In genomic region chr11:83815628-83816027, GRCm38 (mm10) we compare ENCODE assay signal across 10 mouse cellular contexts. TPM values are rescaled to one million over a fixed set of nuclear protein-coding genes. Genes with fewer than 3 reads are reported as not detected.
DNase-seq lines count a peak whose midpoint lies in the region; ATAC-seq and TF ChIP-seq lines count a peak whose summit lies in the region.
"Had no signal": no experiment of that assay in that cellular context is flagged by ENCODE, and none has a peak within 500 bp of the region (broad histone marks: within the 10 kb centered on the region; RNA-seq: fewer than 3 reads in every experiment).

No protein-coding gene starts in this region.

- H3K36me3 ChIP-seq in liver, adult 2 months (ENCODE audit: control insufficient read depth, insufficient read depth, low read length) = no peaks in the 10 kb centered on the region
- no peaks in the 10 kb centered on the region for H3K36me3 ChIP-seq in liver, embryonic 12.5 days
- H3K36me3 ChIP-seq in myocyte (ENCODE audit: control insufficient read depth, insufficient read depth) = no peaks in the 10 kb centered on the region
- H3K36me3 ChIP-seq: neural tube, embryonic 12.5 days had no signal

- no peak overlapping the region for H3K4me2 ChIP-seq in liver, embryonic 12.5 days
- H3K4me2 ChIP-seq in myocyte (ENCODE audit: low read depth) = peak overlapping the region; percentile 35
- H3K4me2 ChIP-seq: neural tube, embryonic 12.5 days had no signal

- no peaks in the 10 kb centered on the region for H3K27me3 ChIP-seq in liver, adult 2 months (ENCODE audit: control insufficient read depth, insufficient read depth, low read length)
- peaks cover 39% of the 10 kb centered on the region for H3K27me3 ChIP-seq in liver, embryonic 12.5 days (replicated peaks)
- H3K27me3 ChIP-seq in myocyte (ENCODE audit: control insufficient read depth, insufficient read depth, insufficient read length) = peaks cover 41% of the 10 kb centered on the region
- H3K27me3 ChIP-seq: neural tube, embryonic 12.5 days had no signal

- no peak for TF ChIP-seq POLR2A in liver, adult 2 months (IDR thresholded peaks at IDR 0.05; ENCODE audit: extremely low read depth, insufficient read depth, low read length)
- no peak for TF ChIP-seq POLR2A in myocyte (IDR thresholded peaks at IDR 0.05; ENCODE audit: insufficient read length, low read depth)

- intact Hi-C loops in heart, postnatal 36 days (cut with DNase I) = loop anchor here (1.0 kb wide), 1 partner anchor 121 kb away; no protein-coding TSS in a partner anchor

- H3K9ac ChIP-seq in liver, adult 2 months (ENCODE audit: low read depth, low read length) = no peak overlapping the region
- no peak overlapping the region for H3K9ac ChIP-seq in liver, embryonic 12.5 days
- H3K9ac ChIP-seq: neural tube, embryonic 12.5 days had no signal

- H3K4me1 ChIP-seq in liver, adult 2 months (ENCODE audit: control insufficient read depth, insufficient read depth, low read length) = peaks cover 11% of the 10 kb centered on the region
- H3K4me1 ChIP-seq in liver, embryonic 12.5 days = no peaks in the 10 kb centered on the region

- 4% methylated on average over 9 of the region's 9 CpGs for WGBS in liver, adult 2 months
- 7% methylated on average over 9 of the region's 9 CpGs for WGBS in liver, embryonic 12.5 days (ENCODE audit: insufficient replicate concordance)

- H3K4me3 ChIP-seq in liver, adult 2 months (ENCODE audit: insufficient read depth, low read depth, low read length) = no peak overlapping the region
- no peak overlapping the region for H3K4me3 ChIP-seq in liver, embryonic 12.5 days
- no peak overlapping the region for H3K4me3 ChIP-seq in myocyte
- H3K4me3 ChIP-seq: neural tube, embryonic 12.5 days had no signal

- no peaks in the 10 kb centered on the region for H3K9me3 ChIP-seq in liver, embryonic 12.5 days (replicated peaks)
- H3K9me3 ChIP-seq: neural tube, embryonic 12.5 days had no signal

- no peak for ATAC-seq in liver, embryonic 12.5 days

- no peak overlapping the region for H3ac ChIP-seq in myocyte (ENCODE audit: control insufficient read depth, insufficient read length)

- TF ChIP-seq CTCF in liver, adult 2 months (IDR thresholded peaks at IDR 0.05; ENCODE audit: low read depth, low read length) = peak; percentile 69

- DNase-seq in liver, adult 2 months (ENCODE audit: extremely low read depth, low read depth, low spot score) = peak; percentile 56
- peak; percentile 87 for DNase-seq in NIH3T3 (ENCODE audit: low read depth)
- DNase-seq in cerebellum, adult 8-10 months = peak; percentile 45
- peak; percentile 43 to 56 for DNase-seq in heart, postnatal 36 days
- DNase-seq in left cerebral cortex, adult 11 months (ENCODE audit: low spot score) = peak; percentile 4
- peak; percentile 38 to 46 for DNase-seq in urinary bladder, postnatal 36 days (ENCODE audit: low spot score in 2 of 2)

- no peaks in the 10 kb centered on the region for H3K79me2 ChIP-seq in liver, adult 2 months (ENCODE audit: control insufficient read depth, insufficient read depth, low read length)
- no peaks in the 10 kb centered on the region for H3K79me2 ChIP-seq in myocyte (ENCODE audit: control insufficient read depth, insufficient read depth)

- no peak overlapping the region for H3K27ac ChIP-seq in liver, adult 2 months (replicated peaks; ENCODE audit: insufficient read depth, low read depth, low read length)
- no peak overlapping the region for H3K27ac ChIP-seq in liver, embryonic 12.5 days
- H3K27ac ChIP-seq: neural tube, embryonic 12.5 days had no signal

TF ChIP-seq in myocyte, 11 proteins besides CTCF, POLR2A, EP300 and RAD21:
- TF ChIP-seq SRF (IDR thresholded peaks at IDR 0.05; ENCODE audit: control insufficient read depth, insufficient read length, low read depth) (no peak), POLR2AphosphoS2 (IDR thresholded peaks at IDR 0.05; ENCODE audit: insufficient read length, low read depth) (no peak), TCF12 (IDR thresholded peaks at IDR 0.05; ENCODE audit: insufficient read depth, poor library complexity, severe bottlenecking) (no peak), MAX (IDR thresholded peaks at IDR 0.05; ENCODE audit: low read depth) (no peak), USF1 (IDR thresholded peaks at IDR 0.05; ENCODE audit: low read depth) (no peak), MYOG (IDR thresholded peaks at IDR 0.05; ENCODE audit: control insufficient read depth in 1 of 3, insufficient read depth in 1 of 3, insufficient read length in 2 of 3, low read depth in 2 of 3) (no peak), CEBPB (IDR thresholded peaks at IDR 0.05; ENCODE audit: insufficient read depth, poor library complexity, severe bottlenecking) (no peak), TCF3 (IDR thresholded peaks at IDR 0.05; ENCODE audit: insufficient read length, low read depth) (no peak), E2F4 (IDR thresholded peaks at IDR 0.05; ENCODE audit: insufficient read depth) (no peak), MYOD1 (IDR thresholded peaks at IDR 0.05; ENCODE audit: control insufficient read depth in 1 of 3, insufficient read length in 2 of 3, low read depth in 2 of 3) (no peak), REST (IDR thresholded peaks at IDR 0.05; ENCODE audit: insufficient read depth, insufficient read length) (no peak)

RNA-seq across cellular contexts. Expression of gene Hnf1b, which starts 34.2 kb away (rescaled TPM):
- 2.2 and 2.4 TPM in 2 replicates for total RNA-seq in liver, adult 2 months (2014; rRNA removed)
- 13.7 and 14.9 TPM in 2 replicates for polyA plus RNA-seq in liver, adult 2 months (2012; rRNA removed)
- polyA plus RNA-seq in liver, embryonic 12.5 days (2016; fragmentation: Nextera tagmentation; extraction: Ambion mirVana) = 2.2 and 2.5 TPM in 2 replicates
- not detected for total RNA-seq in heart, postnatal 36 days (2021)
- not detected for polyA plus RNA-seq in myocyte (2012; fragmentation: generic; extraction: Trizol)
- total RNA-seq: gastrocnemius, adult 8-10 months had no signal

Comparison
In these comparisons a context has a peak if more than half of its experiments do, and no peak if none do; other contexts are left out.
1. DNase-seq: peak in every context shown above with its lines; median percentile 87 in NIH3T3; 56 in liver, adult 2 months; 50 in heart, postnatal 36 days; 45 in cerebellum, adult 8-10 months; 42 in urinary bladder, postnatal 36 days; 4 in left cerebral cortex, adult 11 months.